In genomic region chr8:121665329-121665728, GRCm38 (mm10) we compare ENCODE assay signal across 8 mouse cellular contexts. TPM values are rescaled to one million over a fixed set of nuclear protein-coding genes. Genes with fewer than 3 reads are reported as not detected.
DNase-seq lines count a peak whose midpoint lies in the region; ATAC-seq and TF ChIP-seq lines count a peak whose summit lies in the region.

No protein-coding gene starts in this region.

- H3K9ac ChIP-seq in hindbrain, embryonic 16.5 days (ENCODE audit: low read depth, low read length), result no peak overlapping the region
- no peak overlapping the region for H3K9ac ChIP-seq in liver, embryonic 12.5 days
- peak overlapping the region; percentile 53 for H3K9ac ChIP-seq in neural tube, embryonic 11.5 days (ENCODE audit: low read length)

- peak; percentile 63 to 70 for DNase-seq in adrenal gland, postnatal 36 days
- peak; percentile 69 for DNase-seq in gastrocnemius, postnatal 14 days
- DNase-seq in neural tube, embryonic 11.5 days (ENCODE audit: low spot score), result peak; percentile 67
- DNase-seq in thymus, adult 2 months, result no peak
- no peak for DNase-seq in cerebellum, adult 9-10 months

- intact Hi-C loops in gastrocnemius, postnatal 14 days (cut with DNase I; ENCODE audit: low total_unique reads), result no loop called here

- ATAC-seq in hindbrain, embryonic 16.5 days, result peak; percentile 64
- no peak for ATAC-seq in liver, embryonic 12.5 days
- ATAC-seq in neural tube, embryonic 11.5 days (ENCODE audit: insufficient read depth, low FRiP score, low TSS enrichment), result 0 out of 2 replicates have a peak, but pooled peaks have one; percentile 31

- WGBS in hindbrain, embryonic 16.5 days, result 3% methylated on average over 16 of the region's 16 CpGs
- WGBS in liver, embryonic 12.5 days (ENCODE audit: insufficient replicate concordance), result 3% methylated on average over 16 of the region's 16 CpGs
- WGBS in neural tube, embryonic 11.5 days, result 11% methylated on average over 16 of the region's 16 CpGs
- WGBS in thymus, adult 2 months, result 2% methylated on average over 16 of the region's 16 CpGs

- H3K4me2 ChIP-seq in hindbrain, embryonic 16.5 days (ENCODE audit: low read length), result peak overlapping the region; percentile 27
- peak overlapping the region; percentile 41 for H3K4me2 ChIP-seq in liver, embryonic 12.5 days
- peak overlapping the region; percentile 34 for H3K4me2 ChIP-seq in neural tube, embryonic 11.5 days (ENCODE audit: low read depth)

- H3K4me3 ChIP-seq in C2C12 (ENCODE audit: insufficient read depth, poor library complexity, severe bottlenecking), result no peak overlapping the region
- peak overlapping the region; percentile 7; the same call in 1 of the 2 replicates for H3K4me3 ChIP-seq in hindbrain, embryonic 16.5 days (ENCODE audit: low read length)
- H3K4me3 ChIP-seq in liver, embryonic 12.5 days, result 0 out of 2 replicates have a peak overlapping the region, but pooled peaks have one; percentile 1
- peak overlapping the region; percentile 13; the same call in 1 of the 2 replicates for H3K4me3 ChIP-seq in neural tube, embryonic 11.5 days (ENCODE audit: low read depth, low read length)
- no peak overlapping the region for H3K4me3 ChIP-seq in thymus, adult 2 months (ENCODE audit: control insufficient read depth, insufficient read depth, low read length)

- H3K9me3 ChIP-seq in hindbrain, embryonic 16.5 days (ENCODE audit: control insufficient read depth, low read length), result no peaks in the 10 kb centered on the region
- no peaks in the 10 kb centered on the region for H3K9me3 ChIP-seq in liver, embryonic 12.5 days (replicated peaks)
- H3K9me3 ChIP-seq in neural tube, embryonic 11.5 days (ENCODE audit: control insufficient read depth, low read length), result no peaks in the 10 kb centered on the region

- H3K27ac ChIP-seq in hindbrain, embryonic 16.5 days (ENCODE audit: low read depth, low read length), result peak overlapping the region; percentile 60
- H3K27ac ChIP-seq in liver, embryonic 12.5 days, result peak overlapping the region; percentile 58
- H3K27ac ChIP-seq in neural tube, embryonic 11.5 days (ENCODE audit: low read depth, low read length), result peak overlapping the region; percentile 72
- no peak overlapping the region for H3K27ac ChIP-seq in thymus, adult 2 months (ENCODE audit: control insufficient read depth, insufficient read depth, low read length)

- no peaks in the 10 kb centered on the region for H3K79me2 ChIP-seq in C2C12 (ENCODE audit: control insufficient read depth, insufficient read depth)

- H3K79me3 ChIP-seq in C2C12 (ENCODE audit: low read depth), result no peaks in the 10 kb centered on the region

- H3K4me1 ChIP-seq in hindbrain, embryonic 16.5 days (ENCODE audit: control insufficient read depth, insufficient read depth, low read depth, low read length), result peaks cover 16% of the 10 kb centered on the region
- H3K4me1 ChIP-seq in liver, embryonic 12.5 days, result no peaks in the 10 kb centered on the region
- H3K4me1 ChIP-seq in neural tube, embryonic 11.5 days (ENCODE audit: control insufficient read depth, insufficient read depth, low read length), result peaks cover 7% of the 10 kb centered on the region; the same call in 1 of the 2 replicates
- no peaks in the 10 kb centered on the region for H3K4me1 ChIP-seq in thymus, adult 2 months (replicated peaks; ENCODE audit: control insufficient read depth, insufficient read depth, low read length)

- TF ChIP-seq POLR2A in thymus, adult 2 months (IDR thresholded peaks at IDR 0.05; ENCODE audit: control insufficient read depth, extremely low read depth, insufficient read depth, low read length, poor library complexity), result no peak

- no peaks in the 10 kb centered on the region for H3K27me3 ChIP-seq in C2C12 (ENCODE audit: control insufficient read depth, insufficient read depth, insufficient read length)
- H3K27me3 ChIP-seq in hindbrain, embryonic 16.5 days (replicated peaks; ENCODE audit: control insufficient read depth, insufficient read depth, low read length), result peaks cover 3% of the 10 kb centered on the region; the same call in 1 of the 2 replicates
- peaks cover 76% of the 10 kb centered on the region for H3K27me3 ChIP-seq in liver, embryonic 12.5 days (replicated peaks)
- no peaks in the 10 kb centered on the region for H3K27me3 ChIP-seq in neural tube, embryonic 11.5 days (ENCODE audit: control insufficient read depth, insufficient read depth, low read length)
- H3K27me3 ChIP-seq in thymus, adult 2 months (ENCODE audit: control insufficient read depth, insufficient read depth, low read length), result no peaks in the 10 kb centered on the region; the same call in 1 of the 2 replicates

- TF ChIP-seq CTCF in C2C12 (IDR thresholded peaks at IDR 0.05; ENCODE audit: control insufficient read depth, insufficient read depth, insufficient read length), result no peak
- TF ChIP-seq CTCF in thymus, adult 2 months (IDR thresholded peaks at IDR 0.05; ENCODE audit: borderline replicate concordance, control insufficient read depth, extremely low read depth, insufficient read depth, low read length, poor library complexity), result no peak

- H3K36me3 ChIP-seq in C2C12 (ENCODE audit: control insufficient read depth, insufficient read depth), result no peaks in the 10 kb centered on the region
- no peaks in the 10 kb centered on the region for H3K36me3 ChIP-seq in hindbrain, embryonic 16.5 days (ENCODE audit: control insufficient read depth, insufficient read depth, low read length)
- H3K36me3 ChIP-seq in liver, embryonic 12.5 days, result no peaks in the 10 kb centered on the region
- H3K36me3 ChIP-seq in neural tube, embryonic 11.5 days (ENCODE audit: control insufficient read depth, insufficient read depth, low read length), result no peaks in the 10 kb centered on the region
- no peaks in the 10 kb centered on the region for H3K36me3 ChIP-seq in thymus, adult 2 months (ENCODE audit: control insufficient read depth, insufficient read depth, low read length)

- H3ac ChIP-seq in C2C12 (ENCODE audit: control insufficient read depth, insufficient read length, low read depth), result peak overlapping the region; percentile 23

TF ChIP-seq in C2C12, 6 proteins besides CTCF, POLR2A, EP300 and RAD21:
- TF ChIP-seq FOSL1 (IDR thresholded peaks at IDR 0.05; ENCODE audit: insufficient read depth, low read length, poor library complexity, severe bottlenecking), result no peak
- peak; percentile 62 for TF ChIP-seq MYOD1 (IDR thresholded peaks at IDR 0.05; ENCODE audit: control insufficient read depth, insufficient read length, low read depth)

RNA-seq across cellular contexts. Expression of gene Zcchc14, which starts 12.6 kb away (rescaled TPM):
- polyA plus RNA-seq in C2C12 (2012; fragmentation: generic; extraction: Trizol), result 18.2 TPM
- 10 to 100 TPM; 43.4 to 53.4 TPM for total RNA-seq in adrenal gland, postnatal 36 days (2021)
- 10 to 100 TPM; 19.8 to 20.4 TPM for total RNA-seq in gastrocnemius, postnatal 14 days (2021)
- polyA plus RNA-seq in hindbrain, embryonic 16.5 days (2015; fragmentation: Nextera tagmentation; extraction: Ambion mirVana), result 19.3 and 20.9 TPM in 2 replicates
- 2.8 and 2.9 TPM in 2 replicates for polyA plus RNA-seq in liver, embryonic 12.5 days (2016; fragmentation: Nextera tagmentation; extraction: Ambion mirVana)
- polyA plus RNA-seq in neural tube, embryonic 11.5 days (2014; fragmentation: Nextera tagmentation; extraction: Ambion mirVana), result 21.3 and 23.3 TPM in 2 replicates
- polyA plus RNA-seq in thymus, adult 2 months (2012; rRNA removed), result 5.6 and 6.5 TPM in 2 replicates

Comparison
In these comparisons a context has a peak if more than half of its experiments do, and no peak if none do; other contexts are left out.
1. H3K4me3 ChIP-seq: peak in hindbrain, embryonic 16.5 days (single experiment), liver, embryonic 12.5 days (single experiment) and neural tube, embryonic 11.5 days (single experiment); none in C2C12 (single experiment) and thymus, adult 2 months (single experiment).
2. DNase-seq: peak in adrenal gland, postnatal 36 days (2 of 2), gastrocnemius, postnatal 14 days (single experiment) and neural tube, embryonic 11.5 days (single experiment); none in thymus, adult 2 months (single experiment) and cerebellum, adult 9-10 months (single experiment).
3. Peak in every context shown above with its lines, with median percentiles within 50 percentile points of each other: H3K4me2 ChIP-seq.